Mouse (Mus musculus): ENCODE results near the gene Cpox.

The Cpox gene

GRCm38 (mm10) chr16:58700174-58700573 is 30.1 kb downstream of the Cpox start:
- DNase-seq (ENCODE audit: low read depth in 1 of 2, low spot score in 2 of 2) = no peak

- DNase-seq (ENCODE audit: low read depth in 1 of 2, low spot score in 2 of 2) = no peak
Observed at GRCm38 (mm10) chr16:58700816-58701424, 30.8 kb downstream of the Cpox start.

GRCm38 (mm10) chr16:58701779-58702178 is 31.7 kb downstream of the Cpox start:
- no peak for DNase-seq (ENCODE audit: low read depth in 1 of 2, low spot score in 2 of 2)

- no peak for DNase-seq (ENCODE audit: low read depth in 1 of 2, low spot score in 2 of 2)
Observed at GRCm38 (mm10) chr16:58702329-58702932, 32.3 kb downstream of the Cpox start.

GRCm38 (mm10) chr16:58703382-58704124 is 33.5 kb downstream of the Cpox start:
- DNase-seq (ENCODE audit: low read depth in 1 of 2, low spot score in 2 of 2) = no peak

GRCm38 (mm10) chr16:58704999-58705398 is 34.9 kb downstream of the Cpox start:
- DNase-seq (ENCODE audit: low read depth in 1 of 2, low spot score in 2 of 2) = no peak

GRCm38 (mm10) chr16:58707276-58707905 is 37.3 kb downstream of the Cpox start:
- DNase-seq (ENCODE audit: low read depth in 1 of 2, low spot score in 2 of 2) = no peak

- DNase-seq (ENCODE audit: low read depth in 1 of 2, low spot score in 2 of 2) = no peak
Observed at GRCm38 (mm10) chr16:58708601-58709475, 38.7 kb downstream of the Cpox start.

- DNase-seq (ENCODE audit: low read depth in 1 of 2, low spot score in 2 of 2) = no peak
Observed at GRCm38 (mm10) chr16:58709536-58709935, 39.4 kb downstream of the Cpox start.

- no peak for DNase-seq (ENCODE audit: low read depth in 1 of 2, low spot score in 2 of 2)
Observed at GRCm38 (mm10) chr16:58712221-58712620, 42.1 kb downstream of the Cpox start.

- no peak for DNase-seq (ENCODE audit: low read depth in 1 of 2, low spot score in 2 of 2)
Observed at GRCm38 (mm10) chr16:58713128-58713527, 43.0 kb downstream of the Cpox start.

GRCm38 (mm10) chr16:58715018-58715417 is 44.9 kb downstream of the Cpox start:
- DNase-seq (ENCODE audit: low read depth in 1 of 2, low spot score in 2 of 2) = no peak

GRCm38 (mm10) chr16:58718666-58719120 is 48.6 kb downstream of the Cpox start, which contains the start of gene Gpr15:
TSS of gene Gpr15 (minus strand) at chr16:58719070.
- DNase-seq (ENCODE audit: low read depth in 1 of 2, low spot score in 2 of 2) = no peak

GRCm38 (mm10) chr16:58722292-58722691 is 52.2 kb downstream of the Cpox start:
- no peak for DNase-seq (ENCODE audit: low read depth in 1 of 2, low spot score in 2 of 2)

- DNase-seq (ENCODE audit: low read depth in 1 of 2, low spot score in 2 of 2) = no peak
Observed at GRCm38 (mm10) chr16:58726680-58727476, 56.8 kb downstream of the Cpox start.

- peak; percentile 90 for DNase-seq (ENCODE audit: low read depth in 1 of 2, low spot score in 2 of 2)
Observed at GRCm38 (mm10) chr16:58727477-58728131, 57.5 kb downstream of the Cpox start, which contains the start of gene Cldnd1. TSS of gene Cldnd1 (plus strand) at chr16:58727910.

- no peak for DNase-seq (ENCODE audit: low read depth in 1 of 2, low spot score in 2 of 2)
Observed at GRCm38 (mm10) chr16:58728176-58728671, 58.1 kb downstream of the Cpox start.

- DNase-seq (ENCODE audit: low read depth in 1 of 2, low spot score in 2 of 2) = no peak
Observed at GRCm38 (mm10) chr16:58738205-58738604, 68.1 kb downstream of the Cpox start.

GRCm38 (mm10) chr16:58738800-58739199 is 68.7 kb downstream of the Cpox start:
- DNase-seq (ENCODE audit: low read depth in 1 of 2, low spot score in 2 of 2) = no peak

Measured in monocyte, adult 2 months (primary cell).